Mouse (Mus musculus) B cell, adult 2 months (primary cell): ENCODE measurements around the gene Ppfia3.
"Not testable (repeated sequence)": the region's sequence is repeated elsewhere in the genome, so short reads cannot be mapped to it uniquely, and the experiment has no call there.

Source experiments
- DNase-seq, 2 experiments: peaks; one replicate each; pipeline ENCODE4 v3.0.0; 2022

Ppfia3 gene

GRCm38 (mm10) chr7:45376057-45376456, 9.2 kb upstream of the Ppfia3 start:
- no peak for DNase-seq

- DNase-seq, result no peak
Observed at GRCm38 (mm10) chr7:45374620-45375019, 7.8 kb upstream of the Ppfia3 start.

GRCm38 (mm10) chr7:45372371-45372770, 5.6 kb upstream of the Ppfia3 start:
- DNase-seq, result no peak

- DNase-seq, result peak; percentile 95 to 96
Observed at GRCm38 (mm10) chr7:45370475-45371311, 3.9 kb upstream of the Ppfia3 start, which contains the start of gene Lin7b. TSS of gene Lin7b (minus strand) at chr7:45370583.

GRCm38 (mm10) chr7:45369836-45370474, 3.1 kb upstream of the Ppfia3 start:
- no peak for DNase-seq

- no peak for DNase-seq
Observed at GRCm38 (mm10) chr7:45369022-45369745, 2.4 kb upstream of the Ppfia3 start.

- DNase-seq, result no peak
Observed at GRCm38 (mm10) chr7:45368178-45368577, 1.4 kb upstream of the Ppfia3 start.

- DNase-seq, result peak; percentile 99
Observed at GRCm38 (mm10) chr7:45367020-45367880, 431 bp upstream of the Ppfia3 start.

GRCm38 (mm10) chr7:45365742-45366651, 822 bp downstream of the Ppfia3 start:
- no peak for DNase-seq

GRCm38 (mm10) chr7:45363983-45364382, 2.8 kb downstream of the Ppfia3 start:
- no peak for DNase-seq

- peak; percentile 77 to 79 for DNase-seq
Observed at GRCm38 (mm10) chr7:45362801-45363200, 4.0 kb downstream of the Ppfia3 start.

- DNase-seq, result peak; percentile 92
Observed at GRCm38 (mm10) chr7:45361243-45361804, 5.5 kb downstream of the Ppfia3 start.

- peak; percentile 41 to 51 for DNase-seq
Observed at GRCm38 (mm10) chr7:45360404-45361125, 6.3 kb downstream of the Ppfia3 start.

GRCm38 (mm10) chr7:45359081-45359480, 7.7 kb downstream of the Ppfia3 start:
- DNase-seq, result not testable (repeated sequence)

GRCm38 (mm10) chr7:45356087-45356486, 10.7 kb downstream of the Ppfia3 start:
- no peak for DNase-seq

- DNase-seq, result no peak
Observed at GRCm38 (mm10) chr7:45355318-45356020, 11.3 kb downstream of the Ppfia3 start.

- DNase-seq, result no peak
Observed at GRCm38 (mm10) chr7:45353041-45353440, 13.8 kb downstream of the Ppfia3 start.

- DNase-seq, result no peak
Observed at GRCm38 (mm10) chr7:45346905-45347304, 19.9 kb downstream of the Ppfia3 start.

- DNase-seq, result peak; percentile 44 to 55
Observed at GRCm38 (mm10) chr7:45343543-45343942, 23.3 kb downstream of the Ppfia3 start.

GRCm38 (mm10) chr7:45342081-45342480, 24.7 kb downstream of the Ppfia3 start:
- DNase-seq, result no peak
